Mouse (Mus musculus) limb, embryonic 14.5 days (tissue): ENCODE measurements around the gene Bcl3. TPM values are rescaled to one million over a fixed set of nuclear protein-coding genes. Genes with fewer than 3 reads are reported as not detected.

ENCODE experiments used
- ATAC-seq: fragments of 200-750 bp; cut with Nextera tagmentation; 2 replicates; pipeline ENCODE4 v1.8.0; 2017; ENCODE audit warnings: low read depth, moderate number of reproducible peaks, moderate TSS enrichment; ENCODE audit not compliant: low FRiP score
- DNase-seq: peaks from one replicate; pipeline ENCODE4 v3.0.0-alpha.2; 2015; ENCODE audit warnings: low spot score
- H3K27ac ChIP-seq: fragments of 300-500 bp; sonication (generic); replicated peaks from 2 replicates; pipeline ENCODE4 v1.5.1; 2014; ENCODE audit warnings: low read depth, mild to moderate bottlenecking, low read length, moderate library complexity, mixed read lengths
- H3K27me3 ChIP-seq: fragments of 300-500 bp; sonication (generic); 2 replicates; pipeline ENCODE4 v1.6.1; 2014; ENCODE audit warnings: low read length, mixed read lengths; ENCODE audit not compliant: control insufficient read depth, insufficient read depth
- H3K36me3 ChIP-seq: fragments of 300-500 bp; sonication (generic); 2 replicates; pipeline ENCODE4 v1.6.1; 2014; ENCODE audit warnings: mild to moderate bottlenecking, low read length, moderate library complexity, mixed read lengths; ENCODE audit not compliant: control insufficient read depth, insufficient read depth
- H3K4me1 ChIP-seq: fragments of 300-500 bp; sonication (generic); 2 replicates; pipeline ENCODE4 v1.6.1; 2014; ENCODE audit warnings: antibody characterized with exemption, low read length, mixed read lengths; ENCODE audit not compliant: control insufficient read depth, insufficient read depth
- H3K4me2 ChIP-seq: fragments of 300-500 bp; sonication (generic); replicated peaks from 2 replicates; pipeline ENCODE4 v1.6.1; 2014; ENCODE audit warnings: low read depth, mild to moderate bottlenecking, low read length, moderate library complexity; ENCODE audit not compliant: severe bottlenecking
- H3K4me3 ChIP-seq: fragments of 300-500 bp; sonication (generic); replicated peaks from 2 replicates; pipeline ENCODE4 v1.5.1; 2014; ENCODE audit warnings: low read length
- H3K9ac ChIP-seq: fragments of 300-500 bp; sonication (generic); 2 replicates; pipeline ENCODE4 v1.6.1; 2014; ENCODE audit warnings: mild to moderate bottlenecking, low read depth, low read length, moderate library complexity; ENCODE audit not compliant: severe bottlenecking
- H3K9me3 ChIP-seq: fragments of 300-500 bp; sonication (generic); 2 replicates; pipeline ENCODE4 v1.6.1; 2016; ENCODE audit warnings: low read length; ENCODE audit not compliant: control insufficient read depth
- POLR2A ChIP-seq: fragments of 200-500 bp; IDR thresholded peaks from 2 replicates; pipeline ENCODE4 v1.8.0; 2012; ENCODE audit warnings: inconsistent platforms, mild to moderate bottlenecking, moderate library complexity, borderline replicate concordance; ENCODE audit not compliant: insufficient read depth, insufficient read length; ENCODE audit errors: extremely low read depth
- WGBS: fragments of 180-500 bp; shearing (Covaris S2); extraction: QIAGEN DNeasy Blood & Tissue Kit; methylation state at CpG from one replicate; pipeline ENCODE4 v1.1.7; 2014; 5-methylcytosine and 5-hydroxymethylcytosine counted together
- polyA plus RNA-seq, 2 experiments: library from polyadenylated mRNA; depleted of rRNA in 1 of 2; stranded (reverse) in 1 of 2; unstranded in 1 of 2; fragments of >200 nt; fragmentation: Nextera tagmentation in 1 of 2; extraction: Ambion mirVana in 1 of 2; gene quantifications; 2 replicates each; pipeline versions ENCODE4 v1.2.1 to v1.2.3; 2012 to 2014

Gene Bcl3
- polyA plus RNA-seq, 2 experiments = 4.7 to 5.5 TPM

DNA sequence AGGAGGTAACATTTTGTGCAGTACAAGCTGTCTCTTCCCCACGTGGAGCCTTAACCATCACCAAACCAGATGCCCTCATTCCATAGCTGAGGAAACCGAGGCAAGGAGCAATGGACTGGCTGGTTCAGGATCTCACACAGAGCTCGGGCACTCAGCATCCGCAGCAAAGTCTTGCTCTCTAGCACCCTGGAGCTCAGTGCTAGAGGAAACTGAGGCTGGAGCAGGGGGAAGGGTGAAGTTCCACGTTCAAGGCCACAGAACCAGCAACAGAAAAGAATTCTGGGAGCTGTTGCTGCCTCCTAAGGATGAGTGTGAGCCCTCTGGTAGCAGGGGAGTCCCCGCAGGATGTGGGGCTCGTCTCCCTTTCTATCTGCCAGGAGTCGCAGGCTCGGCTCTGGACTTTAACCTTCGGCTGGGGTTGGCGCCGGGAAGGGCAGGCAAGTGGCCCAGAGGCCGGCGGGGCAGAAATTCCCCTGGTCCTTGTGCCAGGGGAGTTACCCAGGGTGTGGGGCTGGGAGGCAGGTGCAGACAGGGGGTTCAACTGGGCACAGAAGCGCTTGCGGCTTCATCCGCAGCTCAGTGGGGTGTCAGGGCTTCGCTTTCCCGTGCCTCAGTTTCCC lies 20.4 kb upstream of the Bcl3 start:
- no peak for TF ChIP-seq POLR2A
- ATAC-seq (no peak), DNase-seq (no peak)
- Histone ChIP-seq H3K4me1 (no peaks in the 10 kb centered on the region), H3K27me3 (peaks cover 8% of the 10 kb centered on the region), H3K9ac (no peak overlapping the region), H3K36me3 (no peaks in the 10 kb centered on the region), H3K27ac (no peak overlapping the region), H3K9me3 (no peaks in the 10 kb centered on the region), H3K4me3 (no peak overlapping the region), H3K4me2 (no peak overlapping the region)
- 28% methylated on average over 14 of the region's 19 CpGs for WGBS

DNA sequence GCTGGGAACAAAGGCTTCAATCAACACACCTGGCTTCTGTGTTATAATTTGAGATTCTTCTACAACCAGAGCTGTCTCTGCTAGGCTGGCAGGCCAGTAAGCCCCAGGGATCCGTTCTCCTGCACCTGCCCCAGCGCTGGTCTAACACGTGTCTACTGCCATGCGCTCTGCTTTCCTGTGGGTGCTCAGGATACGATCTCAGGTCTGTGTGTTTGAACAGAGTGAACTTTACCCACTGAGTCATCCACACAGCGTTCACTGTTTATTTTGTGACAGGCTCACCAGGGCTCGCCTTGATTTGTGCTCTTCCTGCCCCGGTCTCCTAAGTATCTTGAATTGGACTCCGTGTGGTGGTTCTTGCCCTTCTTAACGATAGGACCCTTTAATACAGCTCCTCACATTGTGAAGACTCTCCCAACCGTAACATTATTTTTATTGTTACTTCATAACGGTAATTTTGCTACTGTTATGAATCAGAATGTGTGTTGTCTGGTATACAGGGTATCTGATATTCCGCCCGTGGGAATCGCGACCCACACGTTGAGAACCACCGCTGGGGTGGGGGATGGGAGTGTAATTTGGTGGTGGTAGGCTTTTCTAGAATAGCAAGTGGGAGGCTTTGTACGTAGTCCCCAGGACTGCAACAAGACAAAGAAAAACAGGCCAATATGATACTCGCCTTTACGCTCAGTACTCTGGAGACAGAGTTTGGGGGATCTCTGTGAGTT lies 19.3 kb upstream of the Bcl3 start:
- H3K4me3 ChIP-seq = no peak overlapping the region
- no peak for DNase-seq
- H3K27me3 ChIP-seq = peaks cover 8% of the 10 kb centered on the region
- H3K9ac ChIP-seq = no peak overlapping the region
- TF ChIP-seq POLR2A = no peak
- no peak overlapping the region for H3K27ac ChIP-seq
- ATAC-seq = no peak
- no peaks in the 10 kb centered on the region for H3K9me3 ChIP-seq
- WGBS = 81% methylated on average over 21 of the region's 21 CpGs
- no peak overlapping the region for H3K4me2 ChIP-seq
- H3K36me3 ChIP-seq = no peaks in the 10 kb centered on the region
- H3K4me1 ChIP-seq = no peaks in the 10 kb centered on the region

DNA sequence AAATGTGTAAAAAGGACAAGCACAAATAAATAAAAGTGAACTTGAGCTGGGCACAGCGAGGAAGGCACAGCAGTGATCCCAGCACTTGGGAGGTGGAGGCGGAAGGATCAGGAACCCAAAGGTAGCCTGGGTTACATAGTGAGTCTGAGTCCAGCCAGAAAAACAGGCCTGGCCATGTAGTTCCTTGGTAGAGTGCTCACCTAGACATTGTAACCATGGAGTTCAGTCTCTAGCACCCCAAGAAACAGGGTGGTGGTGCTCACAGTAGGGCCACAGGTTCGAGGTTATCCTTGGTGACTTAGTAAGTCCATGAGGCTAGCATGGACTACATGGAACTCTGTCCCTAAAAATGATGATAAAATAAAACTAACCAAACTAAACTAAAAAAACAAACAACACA lies 18.4 kb upstream of the Bcl3 start:
- no peak overlapping the region for H3K4me2 ChIP-seq
- H3K36me3 ChIP-seq = no peaks in the 10 kb centered on the region
- H3K9me3 ChIP-seq = no peaks in the 10 kb centered on the region
- no peak for DNase-seq
- TF ChIP-seq POLR2A = no peak
- 70% methylated on average over 3 of the region's 3 CpGs for WGBS
- no peak overlapping the region for H3K27ac ChIP-seq
- H3K4me1 ChIP-seq = no peaks in the 10 kb centered on the region
- ATAC-seq = no peak
- peaks cover 8% of the 10 kb centered on the region for H3K27me3 ChIP-seq
- no peak overlapping the region for H3K9ac ChIP-seq
- H3K4me3 ChIP-seq = no peak overlapping the region

DNA sequence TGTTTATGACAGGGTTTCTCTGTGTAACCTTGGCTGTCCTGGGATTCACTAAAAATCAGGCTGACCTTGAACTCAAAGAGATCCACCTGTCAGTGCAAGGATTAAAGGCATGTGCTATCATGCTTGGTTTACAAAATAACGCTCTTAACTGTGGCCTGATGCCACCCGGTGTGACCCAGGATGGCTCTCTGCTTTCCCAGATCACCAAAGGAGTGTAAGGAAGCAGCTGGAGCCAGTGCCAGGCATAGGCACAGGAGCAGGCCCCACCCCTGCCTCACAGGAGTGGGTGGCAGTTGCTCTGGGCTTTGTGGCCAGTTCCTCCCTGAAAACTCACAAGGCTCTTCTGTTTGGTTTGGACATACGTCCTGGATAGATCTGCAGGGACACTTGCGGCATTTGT lies 17.8 kb upstream of the Bcl3 start:
- H3K9ac ChIP-seq = no peak overlapping the region
- 86% methylated on average over 4 of the region's 4 CpGs for WGBS
- ATAC-seq = no peak
- peaks cover 8% of the 10 kb centered on the region for H3K27me3 ChIP-seq
- no peaks in the 10 kb centered on the region for H3K9me3 ChIP-seq
- no peak for TF ChIP-seq POLR2A
- no peaks in the 10 kb centered on the region for H3K4me1 ChIP-seq
- H3K27ac ChIP-seq = no peak overlapping the region
- H3K36me3 ChIP-seq = no peaks in the 10 kb centered on the region
- DNase-seq = no peak
- H3K4me3 ChIP-seq = no peak overlapping the region
- H3K4me2 ChIP-seq = no peak overlapping the region

- WGBS = 61% methylated on average over 3 of the region's 3 CpGs
- ATAC-seq = no peak
Observed at GRCm38 (mm10) chr7:19836843-19837242, 14.3 kb upstream of the Bcl3 start.

GRCm38 (mm10) chr7:19834055-19834454 lies 11.5 kb upstream of the Bcl3 start:
- ATAC-seq (no peak), DNase-seq (no peak)
- H3K9ac ChIP-seq = no peak overlapping the region
- no peaks in the 10 kb centered on the region for H3K27me3 ChIP-seq
- no peaks in the 10 kb centered on the region for H3K9me3 ChIP-seq
- no peak overlapping the region for H3K4me3 ChIP-seq
- H3K4me1 ChIP-seq = no peaks in the 10 kb centered on the region; the same call in 1 of the 2 replicates
- H3K27ac ChIP-seq = no peak overlapping the region
- 63% methylated on average over 3 of the region's 3 CpGs for WGBS
- H3K36me3 ChIP-seq = no peaks in the 10 kb centered on the region
- H3K4me2 ChIP-seq = no peak overlapping the region
- TF ChIP-seq POLR2A = no peak

More at GRCm38 (mm10) chr7:19836843-19837242, 14.3 kb upstream of the Bcl3 start:
- H3K27ac ChIP-seq = no peak overlapping the region
- no peaks in the 10 kb centered on the region for H3K36me3 ChIP-seq
- no peak overlapping the region for H3K9ac ChIP-seq
- no peaks in the 10 kb centered on the region for H3K27me3 ChIP-seq
- H3K4me3 ChIP-seq = no peak overlapping the region
- DNase-seq = no peak
- TF ChIP-seq POLR2A = no peak
- no peaks in the 10 kb centered on the region for H3K4me1 ChIP-seq
- no peaks in the 10 kb centered on the region for H3K9me3 ChIP-seq
- H3K4me2 ChIP-seq = no peak overlapping the region
